Comparison of ENCODE assay signal across 26 mouse cellular contexts in genomic region chr6:60993386-60994108, GRCm38 (mm10).
DNase-seq lines count a peak whose midpoint lies in the region; ATAC-seq and TF ChIP-seq lines count a peak whose summit lies in the region.
"Had no signal": no experiment of that assay in that cellular context is flagged by ENCODE, and none has a peak within 500 bp of the region (broad histone marks: within the 10 kb centered on the region; RNA-seq: fewer than 3 reads in every experiment).

No protein-coding gene starts in this region.

- H3K27ac ChIP-seq in intestine, postnatal 0 days (ENCODE audit: low read depth, low read length) = no peak overlapping the region
- no peak overlapping the region for H3K27ac ChIP-seq in intestine, embryonic 16.5 days (ENCODE audit: low read length)
- H3K27ac ChIP-seq in ES-Bruce4 (ENCODE audit: insufficient read depth, low read length) = peak overlapping the region; percentile 92
- H3K27ac ChIP-seq: embryonic facial prominence, embryonic 13.5 days; forebrain, embryonic 10.5 days; hindbrain, embryonic 12.5 days; liver, embryonic 12.5 days; stomach, embryonic 15.5 days had no signal

- no peaks in the 10 kb centered on the region for H3K9me3 ChIP-seq in intestine, postnatal 0 days (ENCODE audit: control insufficient read depth)
- no peaks in the 10 kb centered on the region for H3K9me3 ChIP-seq in intestine, embryonic 16.5 days (ENCODE audit: control insufficient read depth, low read length)
- H3K9me3 ChIP-seq in E14TG2a.4 (ENCODE audit: low read length) (no peaks in the 10 kb centered on the region), ES-Bruce4 (replicated peaks; ENCODE audit: control insufficient read depth, insufficient read depth, low read length, poor library complexity, severe bottlenecking) (no peaks in the 10 kb centered on the region)
- H3K9me3 ChIP-seq: embryonic facial prominence, embryonic 13.5 days; forebrain, embryonic 10.5 days; hindbrain, embryonic 12.5 days; liver, embryonic 12.5 days; megakaryocyte, embryonic 14.5 days; stomach, embryonic 15.5 days had no signal

- H3K36me3 ChIP-seq in intestine, postnatal 0 days (ENCODE audit: control insufficient read depth, insufficient read depth) = no peaks in the 10 kb centered on the region
- no peaks in the 10 kb centered on the region for H3K36me3 ChIP-seq in intestine, embryonic 16.5 days (ENCODE audit: control insufficient read depth, insufficient read depth, low read length)
- H3K36me3 ChIP-seq in E14TG2a.4 (ENCODE audit: insufficient read depth, low read length) (no peaks in the 10 kb centered on the region), ES-Bruce4 (ENCODE audit: control insufficient read depth, insufficient read depth, low read length, poor library complexity, severe bottlenecking) (no peaks in the 10 kb centered on the region)
- H3K36me3 ChIP-seq: embryonic facial prominence, embryonic 13.5 days; forebrain, embryonic 10.5 days; hindbrain, embryonic 12.5 days; liver, embryonic 12.5 days; stomach, embryonic 15.5 days had no signal

- TF ChIP-seq EP300 in ES-Bruce4 (IDR thresholded peaks at IDR 0.05; ENCODE audit: insufficient read depth, low read depth, low read length) = no peak

- H3K4me1 ChIP-seq in intestine, postnatal 0 days (replicated peaks; ENCODE audit: control insufficient read depth, insufficient read depth, low read length) = no peaks in the 10 kb centered on the region
- H3K4me1 ChIP-seq in intestine, embryonic 16.5 days (ENCODE audit: control insufficient read depth, insufficient read depth, low read length) = no peaks in the 10 kb centered on the region
- H3K4me1 ChIP-seq in E14TG2a.4 (replicated peaks; ENCODE audit: low read depth, low read length) = peaks cover 36% of the 10 kb centered on the region
- peaks cover 7% of the 10 kb centered on the region for H3K4me1 ChIP-seq in ES-Bruce4 (ENCODE audit: control insufficient read depth, insufficient read depth, low read length)
- H3K4me1 ChIP-seq: liver, embryonic 12.5 days; stomach, embryonic 15.5 days had no signal

- 82% methylated on average over 4 of the region's 4 CpGs for WGBS in intestine, postnatal 0 days
- 84% methylated on average over 4 of the region's 4 CpGs for WGBS in intestine, embryonic 16.5 days

- no peak overlapping the region for H3K9ac ChIP-seq in intestine, postnatal 0 days (ENCODE audit: low read depth, low read length)
- no peak overlapping the region for H3K9ac ChIP-seq in intestine, embryonic 16.5 days (ENCODE audit: low read depth, low read length)
- no peak overlapping the region for H3K9ac ChIP-seq in ES-Bruce4 (ENCODE audit: low read depth, poor library complexity, severe bottlenecking)
- H3K9ac ChIP-seq: embryonic facial prominence, embryonic 13.5 days; forebrain, postnatal 0 days; hindbrain, embryonic 12.5 days; liver, embryonic 12.5 days; stomach, embryonic 15.5 days had no signal

- peak; percentile 42 for DNase-seq in ZHBTc4 (ENCODE audit: low read depth, low spot score)
- DNase-seq in kidney, adult 9 months = no peak
- DNase-seq: adrenal gland, adult 8-10 months; B cell, adult 2 months; cerebellum, adult 8-10 months; cerebellum, postnatal 36 days; embryo, embryonic 11 days; forebrain, postnatal 0 days; heart, postnatal 36 days; layer of hippocampus, postnatal 36 days; left cerebral cortex, postnatal 4 days; lung, adult 18-20 months; lung, postnatal 4 days; retina, postnatal 1 day; right cerebral cortex, postnatal 25 days had no signal

- H3K4me2 ChIP-seq in intestine, postnatal 0 days (replicated peaks; ENCODE audit: low read depth) = peak overlapping the region; percentile 57
- H3K4me2 ChIP-seq in intestine, embryonic 16.5 days (ENCODE audit: low read depth, low read length) = no peak overlapping the region
- H3K4me2 ChIP-seq: embryonic facial prominence, embryonic 13.5 days; hindbrain, embryonic 12.5 days; liver, embryonic 12.5 days had no signal

- no peaks in the 10 kb centered on the region for H3K27me3 ChIP-seq in intestine, postnatal 0 days (replicated peaks; ENCODE audit: control insufficient read depth, insufficient read depth, low read length)
- H3K27me3 ChIP-seq in intestine, embryonic 16.5 days (replicated peaks; ENCODE audit: control insufficient read depth, insufficient read depth, low read length) = no peaks in the 10 kb centered on the region
- no peaks in the 10 kb centered on the region for H3K27me3 ChIP-seq in E14TG2a.4 (ENCODE audit: insufficient read depth, low read length)
- H3K27me3 ChIP-seq in ES-Bruce4 (ENCODE audit: control insufficient read depth, insufficient read depth, low read length, poor library complexity, severe bottlenecking) = no peaks in the 10 kb centered on the region
- H3K27me3 ChIP-seq: embryonic facial prominence, embryonic 13.5 days; hindbrain, embryonic 12.5 days; liver, embryonic 12.5 days; megakaryocyte, embryonic 14.5 days; stomach, embryonic 15.5 days had no signal

- TF ChIP-seq CTCF in intestine, postnatal 0 days (IDR thresholded peaks at IDR 0.05; ENCODE audit: low read depth) = no peak
- TF ChIP-seq CTCF in E14TG2a.4 (conservative IDR thresholded peaks at IDR 0.05; ENCODE audit: low read length) = no peak
- no peak for TF ChIP-seq CTCF in ES-Bruce4 (IDR thresholded peaks at IDR 0.05; ENCODE audit: low read depth, low read length)

- no peak for TF ChIP-seq POLR2A in ES-Bruce4 (IDR thresholded peaks at IDR 0.05; ENCODE audit: insufficient read depth, low read length)

- ATAC-seq in intestine, postnatal 0 days = no peak
- no peak for ATAC-seq in intestine, embryonic 16.5 days
- ATAC-seq: forebrain, postnatal 0 days; liver, embryonic 12.5 days; lung, postnatal 0 days had no signal

- no peak overlapping the region for H3K4me3 ChIP-seq in intestine, postnatal 0 days (ENCODE audit: low read depth, low read length)
- H3K4me3 ChIP-seq in intestine, embryonic 16.5 days (ENCODE audit: low read length) = no peak overlapping the region
- H3K4me3 ChIP-seq in E14TG2a.4 (replicated peaks; ENCODE audit: low read length) (0 out of 2 replicates have a peak overlapping the region, but pooled peaks have one; percentile 35), ES-Bruce4 (ENCODE audit: low read depth, low read length) (no peak overlapping the region)
- H3K4me3 ChIP-seq: embryonic facial prominence, embryonic 13.5 days; forebrain, embryonic 10.5 days; hindbrain, embryonic 12.5 days; liver, embryonic 12.5 days; megakaryocyte, embryonic 14.5 days; stomach, embryonic 15.5 days had no signal
